Mouse (Mus musculus) common myeloid progenitor, adult 5-6 weeks (primary cell): ENCODE measurements around the gene Gm27021. TPM values are rescaled to one million over a fixed set of nuclear protein-coding genes. Genes with fewer than 3 reads are reported as not detected.

Source experiments
- ATAC-seq: replicated peaks from 2 replicates; pipeline ENCODE4 v1.8.0; 2016; ENCODE audit warnings: low read depth, mild to moderate bottlenecking, moderate TSS enrichment, inconsistent platforms; ENCODE audit not compliant: poor library complexity, severe bottlenecking
- total RNA-seq: library from RNA; stranded (forward); fragments of 200-1000, 187-1606 nt; gene quantifications from 2 replicates; pipeline ENCODE4 v1.2.3, GENCODE M21; 2017

Gene Gm27021
- total RNA-seq, 1 experiment from 2014 or later = not detected

DNA sequence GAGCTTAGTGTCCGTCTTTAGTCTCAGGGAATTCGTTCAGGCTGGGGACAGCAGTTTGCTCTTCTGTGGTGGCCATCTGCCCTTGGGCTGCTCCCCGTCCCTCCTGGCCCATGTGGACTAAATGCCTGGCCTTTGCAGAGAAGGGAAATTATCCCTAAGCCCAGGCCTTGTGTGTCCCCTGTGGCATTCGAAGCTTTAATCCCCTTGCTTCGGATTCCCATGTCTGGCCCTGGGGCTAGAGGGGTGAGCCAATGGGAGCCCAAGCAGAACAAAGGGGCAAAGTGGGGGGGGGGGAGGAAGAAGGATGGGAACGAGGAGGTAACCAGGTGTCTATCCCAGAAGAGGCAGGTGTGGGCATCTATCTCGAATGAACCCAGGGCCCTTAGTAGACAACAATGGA lies 20.3 kb downstream of the Gm27021 start, which contains the start of gene 1190005I06Rik:
1190005I06Rik (minus strand) TSS at position 101 of the 400 bp plus-strand sequence.
- ATAC-seq = no peak

DNA sequence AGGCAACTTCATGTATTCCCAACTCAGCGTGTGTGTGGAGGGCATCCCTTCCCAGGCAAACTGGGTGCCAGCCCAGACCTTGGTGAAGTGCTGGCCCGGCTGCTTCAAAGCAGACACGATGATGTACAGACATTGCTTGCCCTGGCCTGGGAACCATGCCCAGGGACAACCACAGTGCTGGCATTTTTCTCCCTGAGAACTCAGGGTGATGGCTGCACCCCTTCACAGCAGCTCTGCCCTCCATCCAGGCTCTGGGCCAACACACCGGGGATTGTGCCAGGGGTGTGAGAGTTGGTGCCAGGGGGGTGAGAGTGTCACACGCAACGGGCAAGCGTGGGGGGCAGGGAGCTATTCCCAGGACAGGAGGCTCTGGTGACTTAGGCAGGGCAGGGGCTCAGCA lies 23.2 kb downstream of the Gm27021 start:
- ATAC-seq = no peak

DNA sequence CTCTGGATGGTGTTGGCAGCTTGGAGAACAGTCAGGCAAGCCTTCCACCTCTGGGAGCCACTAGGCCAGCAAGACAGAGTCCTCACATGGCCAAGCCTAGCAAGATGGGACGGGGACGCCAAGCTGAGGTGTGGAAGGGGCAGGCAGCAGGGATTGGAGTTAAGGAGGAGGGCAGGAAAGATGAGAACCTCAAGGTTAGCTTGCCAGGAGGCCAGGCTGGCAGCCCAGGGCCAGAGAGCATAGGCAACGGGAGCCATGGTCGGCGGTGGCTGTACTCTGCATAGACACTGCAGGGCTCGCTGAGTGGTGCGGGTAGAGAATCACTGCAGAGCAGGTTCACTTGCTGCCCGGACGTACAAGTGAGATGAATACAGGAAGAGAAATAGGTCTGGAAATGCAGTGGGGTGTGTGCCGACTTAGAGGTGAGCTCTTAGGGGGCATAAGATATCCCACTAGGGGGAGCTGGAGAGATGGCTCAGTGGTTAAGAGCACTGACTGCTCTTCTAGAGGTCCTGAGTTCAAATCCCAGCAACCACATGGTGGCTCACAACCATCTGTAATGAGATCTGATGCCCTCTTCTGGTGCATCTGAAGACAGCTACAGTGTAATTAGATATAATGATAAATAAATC lies 25.7 kb downstream of the Gm27021 start:
- ATAC-seq = no peak

DNA sequence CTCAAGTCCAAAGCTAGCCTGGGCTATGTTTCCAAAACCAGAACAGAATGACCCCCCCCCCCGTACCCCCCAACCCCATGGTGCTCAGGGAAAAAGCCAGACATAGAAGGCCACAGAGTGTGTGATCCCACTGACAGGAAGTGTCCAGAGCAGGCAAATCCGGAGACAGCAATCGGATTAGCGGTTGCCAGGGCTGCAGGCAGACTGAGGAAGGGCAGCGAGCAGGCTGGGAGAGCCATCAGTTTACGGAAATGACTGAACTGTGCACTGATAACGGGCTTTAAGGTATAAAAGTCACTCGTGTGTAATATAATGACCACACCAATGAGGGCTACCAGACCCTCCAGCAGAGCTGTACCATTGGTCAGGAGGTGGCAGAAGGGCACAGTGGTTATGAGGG lies 26.6 kb downstream of the Gm27021 start:
- no peak for ATAC-seq

DNA sequence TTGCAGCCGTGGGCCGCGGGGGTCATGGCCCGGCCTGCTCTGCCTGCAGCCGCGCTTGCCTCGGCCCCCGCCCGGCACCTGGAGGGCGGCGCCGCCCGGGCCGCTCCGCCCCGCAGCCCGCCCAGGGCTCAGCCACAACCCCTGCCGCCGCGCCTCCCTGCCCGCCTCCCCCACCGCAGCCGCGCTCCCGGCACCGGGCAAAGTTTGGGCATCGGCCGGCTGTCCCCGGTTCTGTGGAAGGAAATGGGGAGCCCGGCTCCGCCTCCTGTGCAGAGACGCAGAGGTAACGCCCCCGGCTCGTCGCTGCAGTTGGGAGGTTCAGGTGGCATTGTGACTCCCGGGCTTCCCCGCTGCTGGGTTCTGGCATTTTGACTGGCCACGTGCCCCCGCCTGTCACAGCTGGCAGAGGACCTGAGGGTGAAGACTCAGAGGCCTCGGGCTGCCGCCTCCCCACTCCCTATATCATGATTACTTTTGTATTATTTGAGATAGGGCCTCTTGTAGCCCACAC lies 33.5 kb downstream of the Gm27021 start:
- peak; percentile 70 for ATAC-seq

DNA sequence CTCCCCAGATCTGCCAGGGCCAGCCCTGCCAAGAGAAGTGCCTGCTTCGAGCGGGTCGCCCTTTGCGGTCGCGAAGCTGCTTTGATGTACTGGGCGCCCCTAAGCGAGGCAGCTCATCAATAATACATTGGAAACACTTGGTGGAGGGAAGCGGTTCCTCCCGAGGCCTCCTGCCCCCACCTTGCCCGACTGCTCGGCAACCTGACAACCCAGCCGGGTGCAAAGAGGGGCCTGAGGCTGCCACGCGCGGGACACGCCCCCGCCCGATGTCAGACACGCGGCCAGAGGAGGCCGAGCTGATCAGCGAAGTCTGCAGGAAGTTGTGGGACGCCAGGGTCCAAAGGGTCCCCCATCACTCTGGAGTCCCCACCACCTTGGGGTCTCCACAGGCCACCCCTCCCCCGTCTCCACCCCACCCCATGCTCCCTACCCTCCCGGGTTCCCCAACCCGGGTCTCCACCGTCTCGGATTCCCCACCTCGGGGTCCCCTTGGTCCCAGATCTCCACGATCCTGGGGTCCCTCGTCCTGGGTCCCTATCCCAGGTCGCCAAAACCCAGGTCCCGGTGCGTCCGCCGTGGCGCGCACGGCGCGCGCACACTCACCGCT lies 34.1 kb downstream of the Gm27021 start:
- peak; percentile 21; the same call in 1 of the 2 replicates for ATAC-seq

DNA sequence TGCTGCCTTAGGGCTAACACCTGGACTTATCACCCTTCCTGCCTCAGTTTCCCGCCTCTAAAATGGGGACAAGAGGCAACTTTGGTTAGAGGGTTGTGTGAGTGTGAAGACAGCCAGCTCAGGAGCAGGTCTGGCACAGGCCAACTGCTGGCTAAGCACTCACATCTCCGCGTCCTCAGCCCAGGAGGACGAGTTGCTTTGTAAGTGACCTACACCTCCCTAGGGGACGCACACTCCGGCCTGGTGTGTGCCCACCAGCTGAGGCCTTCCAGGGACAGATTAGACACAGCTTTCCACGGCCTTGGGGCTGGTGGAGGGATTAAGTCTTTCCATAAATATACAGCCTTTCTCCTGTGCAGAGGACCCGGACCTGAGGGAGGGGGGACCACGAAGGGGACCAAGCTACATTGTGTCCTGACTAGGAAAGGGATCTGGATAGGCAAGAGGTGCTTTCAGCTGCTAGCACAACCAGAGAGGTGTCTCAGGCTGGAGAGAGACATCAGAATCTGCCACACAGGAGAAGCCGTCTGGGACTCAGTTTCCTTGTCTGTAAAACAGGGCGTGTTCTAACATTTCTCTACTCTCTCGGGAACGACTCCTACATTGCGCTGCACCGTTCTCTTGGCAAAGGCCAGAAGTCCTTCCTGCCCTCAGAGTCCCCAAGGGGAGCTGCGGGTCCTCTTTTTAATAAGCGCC lies 34.8 kb downstream of the Gm27021 start:
- ATAC-seq = no peak

DNA sequence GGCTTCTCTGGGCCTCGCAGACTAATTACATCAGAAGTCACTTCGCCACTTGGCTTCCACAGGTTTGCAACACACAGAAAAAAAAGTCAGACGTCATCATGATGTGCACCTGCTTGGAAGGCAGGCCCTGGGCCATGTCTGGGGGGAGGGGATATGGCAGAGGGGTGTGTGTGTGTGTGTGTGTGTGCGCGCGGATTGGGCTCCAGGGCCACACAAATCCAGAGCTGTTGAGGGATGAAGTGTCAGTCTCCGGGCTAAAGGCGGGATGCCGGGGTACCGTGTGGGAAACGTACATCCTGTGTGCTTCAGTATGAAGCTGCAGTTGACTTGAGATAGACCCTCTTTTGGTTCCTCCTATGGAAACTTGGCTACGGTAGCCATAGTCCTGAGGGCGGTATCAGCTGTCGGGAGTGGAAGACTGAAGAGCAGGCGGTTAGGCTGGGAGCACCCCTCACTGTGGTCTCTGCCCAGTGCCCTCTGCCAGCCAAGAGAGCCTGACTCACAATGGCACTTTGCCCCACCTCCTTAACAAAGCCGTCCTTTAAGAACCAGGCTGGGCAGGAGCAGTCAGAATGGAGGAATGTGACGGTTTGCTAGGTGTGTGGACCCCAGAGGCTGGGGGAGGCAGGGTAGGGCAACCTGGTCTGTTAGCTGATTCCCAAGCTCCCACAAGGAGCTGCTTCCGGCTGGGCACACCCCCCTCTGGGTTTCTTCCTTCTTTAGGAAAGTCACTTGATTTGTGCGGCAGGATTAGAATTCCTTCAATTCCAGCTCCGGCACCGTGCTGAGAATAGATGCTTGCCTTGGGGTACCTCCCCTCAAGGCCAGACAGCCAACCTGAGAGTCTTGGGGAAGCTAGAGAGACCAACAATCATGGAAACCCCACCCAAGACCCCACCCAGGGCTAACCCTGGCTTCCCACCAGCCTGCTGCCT lies 36.2 kb downstream of the Gm27021 start:
- ATAC-seq = no peak

DNA sequence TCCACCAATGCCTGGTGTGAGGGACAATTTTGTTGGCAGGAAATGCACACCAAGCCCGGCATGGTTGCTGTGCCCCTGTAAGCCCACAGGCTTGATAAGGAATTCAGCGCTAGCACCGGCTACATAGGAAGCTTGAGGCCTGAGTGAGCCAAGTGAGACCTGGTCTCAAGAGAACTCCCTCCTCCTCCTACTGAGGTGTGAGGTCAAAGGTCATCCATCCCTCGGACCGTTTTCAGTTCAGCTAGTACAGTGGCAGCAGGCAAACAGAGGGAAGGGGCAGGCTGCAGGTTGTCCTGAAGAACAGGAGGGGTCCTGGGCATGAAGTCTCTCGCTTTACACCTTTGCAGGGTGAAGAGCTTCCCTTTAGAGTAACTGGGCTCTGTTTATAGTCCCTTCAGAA lies 37.0 kb downstream of the Gm27021 start:
- ATAC-seq = no peak

DNA sequence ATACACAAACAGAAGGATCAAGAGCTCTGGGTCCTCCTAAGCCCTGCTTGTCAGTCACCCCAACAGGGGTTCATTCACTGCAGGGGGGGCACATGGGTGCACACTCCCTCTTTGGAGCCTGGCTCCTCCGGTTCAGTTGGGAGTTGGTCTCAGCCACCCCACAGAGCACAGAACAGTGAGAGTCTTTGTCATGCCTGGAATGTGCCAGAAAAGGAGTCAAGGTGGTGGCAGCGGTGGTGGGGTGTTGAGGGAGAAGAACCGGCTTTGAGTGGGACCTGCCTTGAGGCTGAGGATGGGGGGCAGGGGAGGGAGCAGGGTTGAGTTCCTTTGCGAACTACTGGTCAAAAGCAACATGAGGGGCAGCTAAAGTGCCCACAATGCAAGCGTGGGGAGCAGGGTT lies 37.8 kb downstream of the Gm27021 start:
- no peak for ATAC-seq

DNA sequence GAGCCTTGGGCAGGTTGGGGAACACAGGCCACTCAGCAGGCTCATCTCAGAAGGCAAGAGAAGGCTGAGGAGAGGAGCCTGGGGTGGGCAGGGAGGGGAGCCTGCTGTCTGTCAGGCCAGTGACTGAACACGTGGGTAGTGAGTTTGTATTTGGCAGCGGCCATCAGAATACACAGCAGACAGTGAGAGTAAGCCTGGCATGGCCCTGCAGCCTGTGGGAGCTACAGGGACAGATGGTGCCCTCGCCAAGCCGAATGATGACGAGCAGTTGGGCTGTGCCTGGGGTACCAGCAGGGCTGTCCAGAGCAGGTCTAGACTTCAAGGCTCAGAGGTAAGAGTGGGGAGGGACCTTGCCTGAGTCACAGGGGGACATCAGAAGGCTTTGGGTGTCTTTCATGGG lies 40.6 kb downstream of the Gm27021 start:
- no peak for ATAC-seq

DNA sequence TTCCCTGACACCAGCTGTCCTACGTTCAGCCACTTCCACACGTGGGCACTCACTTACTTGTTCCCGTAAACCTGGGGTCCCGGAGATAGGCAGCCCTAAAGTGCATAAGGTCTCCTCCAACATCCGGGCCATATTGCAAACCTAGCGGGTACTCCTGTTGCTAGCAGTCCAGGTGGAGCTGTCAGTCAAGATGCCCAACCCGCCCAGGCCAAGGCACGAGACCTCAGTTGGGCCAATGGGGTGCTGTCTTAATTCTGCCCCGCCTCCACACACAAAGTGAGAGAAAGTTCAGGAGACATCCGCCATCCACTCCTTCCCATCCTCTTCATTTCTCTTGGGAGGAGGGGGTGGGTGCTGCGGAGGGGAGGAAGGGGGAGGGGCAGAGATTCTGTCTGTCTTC lies 41.4 kb downstream of the Gm27021 start:
- no peak for ATAC-seq

DNA sequence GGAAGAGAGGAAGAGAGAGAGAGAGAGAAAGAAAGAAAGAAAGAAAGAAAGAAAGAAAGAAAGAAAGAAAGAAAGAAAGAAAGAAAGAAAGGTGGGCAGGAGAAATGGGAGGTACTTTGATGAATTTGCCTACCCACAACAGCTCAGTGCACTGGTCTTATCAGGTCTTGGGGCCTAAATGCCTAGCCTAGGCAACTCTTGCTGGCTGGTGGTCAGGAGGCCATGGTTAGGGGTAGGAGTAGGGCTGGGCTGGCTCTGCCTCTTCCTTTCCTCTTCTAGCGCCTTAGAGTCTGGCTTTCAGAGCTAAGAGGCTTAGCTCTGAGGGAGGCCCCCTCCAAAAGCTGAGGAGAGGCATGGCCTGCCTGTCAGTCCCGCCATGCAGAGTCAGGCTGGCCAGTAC lies 44.3 kb downstream of the Gm27021 start:
- ATAC-seq = peak; percentile 65; the same call in 1 of the 2 replicates

DNA sequence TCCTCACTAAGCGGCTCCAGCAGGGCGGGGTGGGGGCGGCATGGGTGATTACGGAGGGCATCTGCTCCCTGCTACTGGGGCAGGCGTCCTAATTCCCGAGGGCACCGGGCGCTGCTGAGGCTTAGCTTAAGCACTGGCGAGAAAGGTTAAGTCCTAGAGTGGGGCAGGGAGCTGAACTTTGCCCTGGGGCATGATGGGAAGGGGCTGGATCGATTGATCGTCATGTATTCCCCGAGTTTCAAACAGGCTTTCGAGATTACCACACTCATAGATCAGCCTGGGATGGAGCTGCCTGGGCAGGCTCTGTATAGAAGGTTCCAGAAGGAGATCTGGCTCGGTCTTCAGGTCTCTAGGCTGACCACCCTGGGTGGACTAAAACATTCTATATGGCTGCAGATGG lies 45.7 kb downstream of the Gm27021 start:
- ATAC-seq = no peak

DNA sequence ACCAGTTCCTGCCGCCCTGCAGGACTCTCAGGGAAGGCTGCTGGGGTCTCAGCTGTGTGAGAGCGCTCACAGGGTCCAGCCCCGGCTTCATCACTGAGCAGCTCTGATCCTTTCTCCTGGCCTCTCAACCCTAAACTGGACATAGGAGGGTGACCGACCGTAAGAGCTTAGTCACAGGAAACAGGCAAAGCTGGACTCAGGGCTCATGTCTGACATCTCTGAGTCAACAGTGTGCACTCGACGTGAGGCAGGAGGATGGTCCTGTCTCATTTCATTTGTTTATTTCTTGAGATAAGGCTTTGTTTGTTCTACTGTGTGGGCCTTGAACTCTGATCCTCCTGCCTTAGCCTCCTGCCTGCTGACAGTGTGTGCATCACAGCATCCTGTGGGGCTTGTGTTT lies 47.4 kb downstream of the Gm27021 start:
- ATAC-seq = no peak

DNA sequence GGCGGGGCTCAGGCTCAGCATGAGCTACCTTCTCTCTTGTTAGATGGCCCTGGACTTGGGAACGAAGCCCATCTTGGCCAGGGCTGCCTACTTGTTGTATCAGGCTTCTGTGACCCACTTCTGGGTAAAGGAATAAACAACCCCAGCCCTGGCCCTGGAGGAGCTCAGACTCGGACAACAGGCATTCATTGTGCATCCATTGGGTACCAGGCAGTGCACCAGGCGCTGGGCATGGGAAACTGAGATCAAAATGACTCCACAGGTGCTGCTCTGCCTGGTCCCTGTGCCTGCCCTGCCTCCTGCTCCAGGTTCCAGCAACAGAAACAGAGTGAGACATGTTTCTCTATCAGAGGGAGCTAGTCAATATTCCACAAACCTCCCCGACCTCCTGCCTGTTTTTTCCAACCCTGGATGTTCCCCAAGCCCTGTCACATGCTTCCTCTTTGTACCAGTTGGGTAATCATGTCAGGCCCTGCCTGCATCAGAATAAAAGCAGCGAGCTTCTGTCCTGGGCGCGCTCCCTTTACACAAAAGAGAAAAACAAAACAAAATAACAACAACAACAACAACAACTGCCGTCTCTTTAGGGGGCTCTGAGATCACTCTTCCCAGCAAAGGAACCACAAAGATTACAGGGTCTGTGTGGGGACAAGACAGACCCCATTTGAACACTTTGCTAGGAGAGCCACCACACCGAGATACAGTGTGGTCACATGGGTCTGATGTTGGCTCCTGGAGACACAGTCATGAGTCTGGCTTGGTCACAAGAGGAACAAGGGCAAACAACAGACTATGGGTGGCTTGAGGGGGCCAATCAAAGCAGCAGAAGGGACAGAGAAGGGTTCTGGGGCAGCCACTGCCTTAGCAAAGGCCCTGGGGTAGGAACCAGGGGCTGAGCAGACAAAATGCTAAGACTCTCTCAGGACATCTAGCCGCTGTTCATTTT lies 48.4 kb downstream of the Gm27021 start:
- peak; percentile 17; the same call in 1 of the 2 replicates for ATAC-seq

DNA sequence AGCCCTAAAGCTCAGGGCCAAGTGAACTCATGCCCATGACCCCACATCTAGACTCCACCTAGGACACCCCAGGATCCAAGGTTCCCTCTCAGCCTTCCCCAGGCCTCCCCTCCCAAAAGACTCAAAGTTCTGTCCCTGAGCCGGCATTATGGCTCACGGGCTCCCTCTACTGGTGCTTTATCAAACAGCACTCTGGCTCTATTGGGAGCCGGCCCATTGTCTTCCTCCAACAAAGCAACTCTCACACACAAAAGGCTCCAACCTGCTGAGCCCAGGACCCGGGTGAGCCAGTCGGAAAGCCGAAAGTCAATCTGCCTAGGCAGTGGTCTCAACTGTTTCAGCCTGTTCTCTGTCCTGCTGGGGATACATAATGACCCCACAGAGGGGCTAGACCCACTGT lies 49.8 kb downstream of the Gm27021 start:
- peak; percentile 83 for ATAC-seq

DNA sequence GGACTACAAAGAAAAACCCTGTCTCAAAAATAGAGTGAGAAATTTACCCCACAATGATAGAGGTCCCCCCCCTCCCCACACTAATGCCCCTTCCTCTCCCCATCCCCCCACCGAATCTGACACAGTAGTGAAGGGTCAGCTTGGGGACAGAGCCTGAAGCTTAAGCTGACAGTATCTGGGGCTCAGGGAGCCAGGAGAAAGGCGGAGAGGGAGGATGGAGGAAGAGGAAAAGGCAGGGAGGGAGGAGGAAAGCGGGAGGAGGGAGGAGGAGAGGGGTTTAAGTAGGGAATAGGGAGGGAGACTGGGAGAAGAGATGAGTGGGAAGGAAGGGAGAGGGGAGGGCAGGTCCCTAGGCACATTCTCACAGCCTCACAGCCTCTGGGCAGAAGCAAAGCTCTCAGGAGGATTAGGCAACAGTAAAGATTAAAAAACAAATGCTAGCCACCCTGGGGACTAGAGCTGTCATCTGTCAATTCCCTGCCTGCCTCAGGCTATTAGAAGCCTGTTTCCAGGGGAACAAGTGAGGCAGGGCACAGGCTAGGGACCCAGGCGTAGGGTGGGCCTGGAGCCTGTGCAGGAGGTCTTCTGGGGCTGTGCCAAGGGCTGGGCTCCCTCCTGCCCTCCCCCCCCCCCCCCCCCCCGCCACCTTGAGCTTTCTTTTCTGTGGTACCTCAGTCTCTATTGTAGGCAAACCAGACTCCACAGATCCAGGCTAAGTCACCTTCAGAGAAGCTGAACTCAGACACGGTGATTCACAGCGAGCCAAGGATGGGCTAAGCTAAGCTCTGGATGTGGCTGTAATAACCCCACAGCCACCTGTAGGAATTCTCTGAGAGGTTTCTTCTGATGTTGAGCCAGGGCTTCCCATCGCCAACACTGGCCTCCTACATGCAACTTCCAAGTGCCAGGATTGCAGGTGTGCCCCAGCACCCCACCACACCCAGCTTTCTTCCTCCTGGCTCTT lies 50.9 kb downstream of the Gm27021 start:
- no peak for ATAC-seq
